20 mouse cellular contexts compared by ENCODE assay signal in genomic region chr3:103634256-103634655, GRCm38 (mm10). TPM values are rescaled to one million over a fixed set of nuclear protein-coding genes. Genes with fewer than 3 reads are reported as not detected.
DNase-seq lines count a peak whose midpoint lies in the region; TF ChIP-seq lines count a peak whose summit lies in the region.
"Had no signal": no experiment of that assay in that cellular context is flagged by ENCODE, and none has a peak within 500 bp of the region (broad histone marks: within the 10 kb centered on the region; RNA-seq: fewer than 3 reads in every experiment).

No protein-coding gene starts in this region.

- no peaks in the 10 kb centered on the region for H3K36me3 ChIP-seq in myocyte (ENCODE audit: control insufficient read depth, insufficient read depth)
- H3K36me3 ChIP-seq: G1E had no signal

- H3K27me3 ChIP-seq in myocyte (ENCODE audit: control insufficient read depth, insufficient read depth, insufficient read length), result no peaks in the 10 kb centered on the region
- H3K27me3 ChIP-seq: CH12.LX, Patski had no signal

- DNase-seq in left cerebral cortex, postnatal 36 days (ENCODE audit: low spot score in 2 of 2), result no peak
- DNase-seq: adrenal gland, adult 2 months; adrenal gland, adult 8-10 months; adrenal gland, postnatal 10 days; adrenal gland, postnatal 14 days; adrenal gland, postnatal 25 days; adrenal gland, postnatal 36 days; B cell, adult 2 months; cerebellum, adult 11 months; cerebellum, adult 11-12 months; cerebellum, adult 18-20 months; cerebellum, adult 2 months had no signal

- H3K4me3 ChIP-seq in myocyte, result no peak overlapping the region

- H3K4me2 ChIP-seq in myocyte (ENCODE audit: low read depth), result no peak overlapping the region

- H3ac ChIP-seq in myocyte (ENCODE audit: control insufficient read depth, insufficient read length), result no peak overlapping the region

- no peaks in the 10 kb centered on the region for H3K79me2 ChIP-seq in myocyte (ENCODE audit: control insufficient read depth, insufficient read depth)

- no peak for TF ChIP-seq POLR2A in myocyte (IDR thresholded peaks at IDR 0.05; ENCODE audit: insufficient read length, low read depth)

- intact Hi-C loops in left cerebral cortex, postnatal 36 days (cut with DNase I), result no loop called here

TF ChIP-seq in myocyte, 11 proteins besides CTCF, POLR2A, EP300 and RAD21:
- TF ChIP-seq MYOG (IDR thresholded peaks at IDR 0.05; ENCODE audit: control insufficient read depth in 1 of 3, insufficient read depth in 1 of 3, insufficient read length in 2 of 3, low read depth in 2 of 3) (peak in 2 of 3 experiments; percentile 37 to 60), TCF3 (IDR thresholded peaks at IDR 0.05; ENCODE audit: insufficient read length, low read depth) (no peak), CEBPB (IDR thresholded peaks at IDR 0.05; ENCODE audit: insufficient read depth, poor library complexity, severe bottlenecking) (no peak), MYOD1 (IDR thresholded peaks at IDR 0.05; ENCODE audit: control insufficient read depth in 1 of 3, insufficient read length in 2 of 3, low read depth in 2 of 3) (peak in 2 of 3 experiments; percentile 81 to 82), TCF12 (IDR thresholded peaks at IDR 0.05; ENCODE audit: insufficient read depth, poor library complexity, severe bottlenecking) (peak; percentile 73)

RNA-seq across cellular contexts. Expression of gene Atg4a-ps, which starts 11.6 kb away (rescaled TPM):
- 0.22 TPM for polyA plus RNA-seq in myocyte (2012; fragmentation: generic; extraction: Trizol)
- under 1 TPM in 1 of 2 experiments, not detected in 1; 0.62 TPM for total RNA-seq in left cerebral cortex, postnatal 36 days (2021)
- polyA plus RNA-seq: adrenal gland, adult 2 months; G1E had no signal

RNA-seq across cellular contexts. Expression of gene Syt6, which starts 59.2 kb away (rescaled TPM):
- 0.07 TPM for polyA plus RNA-seq in myocyte (2012; fragmentation: generic; extraction: Trizol)
- 10 to 100 TPM; 19.0 to 24.1 TPM for total RNA-seq in left cerebral cortex, postnatal 36 days (2021)
- total RNA-seq: adrenal gland, adult 18-20 months; adrenal gland, adult 2 months; adrenal gland, adult 8-10 months; adrenal gland, postnatal 14 days; adrenal gland, postnatal 25 days; adrenal gland, postnatal 36 days; CH12.LX had no signal
- polyA plus RNA-seq: activated CD4-positive, CD25-positive, alpha-beta regulatory T cell, adult 4 months; adrenal gland, adult 2 months; C2C12; CD4-positive, CD25-positive, alpha-beta regulatory T cell, adult 4 months; G1E; Patski had no signal
